25 mouse cellular contexts compared by ENCODE assay signal in genomic region chr6:65023053-65023452, GRCm38 (mm10).
"Had no signal": no experiment of that assay in that cellular context is flagged by ENCODE, and none has a peak within 500 bp of the region (broad histone marks: within the 10 kb centered on the region; RNA-seq: fewer than 3 reads in every experiment).

No protein-coding gene starts in this region.

- H3K27ac ChIP-seq: gastrocnemius, adult 2 months; heart, adult 2 months; heart, embryonic 13.5 days; heart, embryonic 15.5 days; hindbrain, embryonic 14.5 days; intestine, embryonic 15.5 days; limb, embryonic 13.5 days; limb, embryonic 15.5 days; liver, embryonic 12.5 days had no signal

- DNase-seq: gastrocnemius, adult 2 months; gastrocnemius, postnatal 10 days; gastrocnemius, postnatal 36 days; heart, adult 11 months; heart, adult 2 months; heart, postnatal 14 days; heart, postnatal 36 days; kidney, adult 18-20 months; kidney, adult 8-10 months; kidney, postnatal 10 days; kidney, postnatal 25 days; layer of hippocampus, adult 9-11 months; layer of hippocampus, postnatal 36 days; left cerebral cortex, postnatal 4 days had no signal

- H3K4me1 ChIP-seq: intestine, embryonic 15.5 days; limb, embryonic 13.5 days; limb, embryonic 15.5 days; liver, embryonic 12.5 days had no signal

- H3K36me3 ChIP-seq: heart, embryonic 13.5 days; heart, embryonic 15.5 days; intestine, embryonic 15.5 days; limb, embryonic 13.5 days; limb, embryonic 15.5 days; liver, embryonic 12.5 days had no signal

- H3K4me3 ChIP-seq: gastrocnemius, adult 2 months; heart, adult 2 months; heart, embryonic 13.5 days; heart, embryonic 15.5 days; intestine, embryonic 15.5 days; limb, embryonic 13.5 days; limb, embryonic 15.5 days; liver, embryonic 12.5 days had no signal

- H3K9ac ChIP-seq: heart, embryonic 13.5 days; heart, embryonic 15.5 days; hindbrain, embryonic 14.5 days; intestine, embryonic 15.5 days; limb, embryonic 13.5 days; limb, embryonic 15.5 days; liver, embryonic 12.5 days had no signal

- H3K9me3 ChIP-seq: heart, embryonic 15.5 days; intestine, embryonic 15.5 days; limb, embryonic 13.5 days; limb, embryonic 15.5 days; liver, embryonic 12.5 days had no signal

- H3K27me3 ChIP-seq: heart, embryonic 13.5 days; heart, embryonic 15.5 days; intestine, embryonic 15.5 days; limb, embryonic 13.5 days; limb, embryonic 15.5 days; liver, embryonic 12.5 days had no signal

- H3K4me2 ChIP-seq: heart, embryonic 11.5 days; heart, embryonic 13.5 days; heart, embryonic 15.5 days; hindbrain, embryonic 14.5 days; intestine, embryonic 15.5 days; limb, embryonic 13.5 days; limb, embryonic 15.5 days; liver, embryonic 12.5 days had no signal

- ATAC-seq: hindbrain, embryonic 16.5 days; inflammation-experienced regulatory T-cells, adult 6 months; intestine, embryonic 15.5 days; intestine, postnatal 0 days; liver, embryonic 12.5 days had no signal
